Mouse (Mus musculus) cerebellum, adult 9-10 months (tissue): ENCODE measurements around the gene Ccdc148.

Source experiments
- DNase-seq: peaks from one replicate; pipeline ENCODE4 v3.0.0; 2022

Gene Ccdc148

DNA sequence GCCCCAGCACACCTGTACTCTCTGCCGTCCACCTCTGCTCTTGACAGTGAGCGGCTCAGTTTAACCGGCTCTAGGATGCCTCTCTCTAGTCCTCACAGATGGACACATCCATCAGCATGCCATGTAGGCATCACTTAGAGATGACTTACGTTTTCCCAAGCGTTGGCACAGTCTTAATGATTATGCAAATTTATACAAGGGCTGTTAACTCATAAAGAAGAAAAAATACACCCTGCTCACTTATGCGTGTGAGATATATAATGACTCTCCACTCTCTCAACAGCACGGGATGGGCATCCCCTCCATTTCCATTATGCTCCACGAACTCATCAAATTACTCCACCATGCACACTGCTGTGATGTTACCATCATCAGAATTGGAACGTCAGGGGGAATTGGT, 386.6 kb downstream of the Ccdc148 start:
- no peak for DNase-seq
